Mouse (Mus musculus): ENCODE results near the gene Uvssa. TPM values are rescaled to one million over a fixed set of nuclear protein-coding genes. Genes with fewer than 3 reads are reported as not detected.

Gene Uvssa
- polyA plus RNA-seq, 1 experiment from 2014 or later = 9.2 TPM

DNA sequence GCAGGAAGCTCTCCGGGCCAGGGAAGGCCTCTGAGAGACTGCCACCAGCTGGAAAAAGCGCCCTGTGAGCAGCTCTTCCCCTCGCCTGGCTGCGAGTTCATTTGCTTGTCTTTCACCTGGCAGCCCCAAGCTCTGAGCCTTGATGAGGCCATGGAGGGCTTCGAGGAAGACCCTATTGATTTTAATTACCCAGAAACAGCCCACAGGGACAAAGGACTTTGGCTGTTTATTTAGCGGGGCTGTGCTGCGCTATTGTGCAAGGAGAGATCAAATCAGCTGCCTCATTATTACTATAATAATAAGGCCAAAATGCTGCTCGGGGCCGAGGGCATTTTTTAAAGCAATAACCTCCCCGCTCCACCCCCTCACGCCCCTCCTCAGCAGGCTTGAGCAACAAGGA lies 87.1 kb downstream of the Uvssa start:
- no peaks in the 10 kb centered on the region for H3K9me3 ChIP-seq (ENCODE audit: low read length)
- no peak overlapping the region for H3K4me3 ChIP-seq (ENCODE audit: low read length)
- H3K27ac ChIP-seq (ENCODE audit: low read length) = no peak overlapping the region
- no peak for ATAC-seq (ENCODE audit: low FRiP score, low TSS enrichment)
- H3K4me1 ChIP-seq (ENCODE audit: insufficient read depth, low read length) = no peaks in the 10 kb centered on the region
- H3K4me2 ChIP-seq (replicated peaks; ENCODE audit: low read depth, low read length) = no peak overlapping the region
- no peaks in the 10 kb centered on the region for H3K36me3 ChIP-seq (ENCODE audit: insufficient read depth, low read length)
- 39% methylated on average over 11 of the region's 11 CpGs for WGBS
- no peak overlapping the region for H3K9ac ChIP-seq (replicated peaks; ENCODE audit: low read length)
- no peaks in the 10 kb centered on the region; the same call in 1 of the 2 replicates for H3K27me3 ChIP-seq (ENCODE audit: insufficient read depth, low read length)

Other genes with a start within 250 kb of the Uvssa start
- 7.9 and 10.9 TPM in 2 replicates for gene Spon2, start 160.1 kb upstream of the Uvssa start, polyA plus RNA-seq (2015; fragmentation: Nextera tagmentation; extraction: Ambion mirVana)
- gene Ctbp1, start 103.6 kb upstream of the Uvssa start, polyA plus RNA-seq (2015; fragmentation: Nextera tagmentation; extraction: Ambion mirVana) = 312 and 350 TPM in 2 replicates
- 152 and 154 TPM in 2 replicates for gene Maea, start 43.0 kb upstream of the Uvssa start, polyA plus RNA-seq (2015; fragmentation: Nextera tagmentation; extraction: Ambion mirVana)
- gene Nkx1-1, start 55.4 kb downstream of the Uvssa start, polyA plus RNA-seq (2015; fragmentation: Nextera tagmentation; extraction: Ambion mirVana) = not detected in 2 replicates

Data from kidney, embryonic 16.5 days (tissue).